Mouse (Mus musculus): Measurements from ENCODE around the gene Clec3b. TPM values are rescaled to one million over a fixed set of nuclear protein-coding genes. Genes with fewer than 3 reads are reported as not detected.

Clec3b gene
- polyA plus RNA-seq, 1 experiment from 2014 or later: not detected

GRCm38 (mm10) chr9:123136953-123137682 is 13.6 kb upstream of the Clec3b start:
- peaks cover 76% of the 10 kb centered on the region for H3K36me3 ChIP-seq (ENCODE audit: control insufficient read depth, insufficient read depth, low read length)
- no peak for ATAC-seq (ENCODE audit: insufficient number of reproducible peaks, insufficient read depth, low FRiP score, low read depth)
- no peaks in the 10 kb centered on the region for H3K9me3 ChIP-seq (ENCODE audit: control insufficient read depth, low read length)
- peaks cover 0 to 9% of the 10 kb centered on the region in 2 experiments; a peak in 1 of 4 replicates for H3K4me1 ChIP-seq (ENCODE audit: control insufficient read depth in 2 of 2, insufficient read depth in 2 of 2, low read length in 2 of 2)
- H3K27me3 ChIP-seq (ENCODE audit: control insufficient read depth, insufficient read depth, low read length): no peaks in the 10 kb centered on the region
- no peak overlapping the region for H3K9ac ChIP-seq (ENCODE audit: low read length)
- H3K4me3 ChIP-seq (ENCODE audit: control insufficient read depth in 1 of 2, insufficient read depth in 1 of 2, low read depth in 1 of 2, low read length in 2 of 2): no peak overlapping the region
- WGBS: 70% methylated on average over 7 of the region's 7 CpGs
- H3K4me2 ChIP-seq (ENCODE audit: low read length): no peak overlapping the region
- no peak overlapping the region for H3K27ac ChIP-seq (replicated peaks in 1 of 2; ENCODE audit: control insufficient read depth in 1 of 2, insufficient read depth in 1 of 2, low read depth in 2 of 2, low read length in 2 of 2)

- peak overlapping the region; percentile 21 to 56 for H3K27ac ChIP-seq (replicated peaks in 1 of 2; ENCODE audit: control insufficient read depth in 1 of 2, insufficient read depth in 1 of 2, low read depth in 2 of 2, low read length in 2 of 2)
- 63% methylated on average over 5 of the region's 5 CpGs for WGBS
- H3K9me3 ChIP-seq (ENCODE audit: control insufficient read depth, low read length): no peaks in the 10 kb centered on the region
- peaks cover 0 to 9% of the 10 kb centered on the region in 2 experiments; a peak in 1 of 4 replicates for H3K4me1 ChIP-seq (ENCODE audit: control insufficient read depth in 2 of 2, insufficient read depth in 2 of 2, low read length in 2 of 2)
- no peak overlapping the region for H3K9ac ChIP-seq (ENCODE audit: low read length)
- H3K4me2 ChIP-seq (ENCODE audit: low read length): no peak overlapping the region
- ATAC-seq (ENCODE audit: insufficient number of reproducible peaks, insufficient read depth, low FRiP score, low read depth): peak; percentile 72
- peaks cover 57% of the 10 kb centered on the region for H3K36me3 ChIP-seq (ENCODE audit: control insufficient read depth, insufficient read depth, low read length)
- no peak overlapping the region for H3K4me3 ChIP-seq (ENCODE audit: control insufficient read depth in 1 of 2, insufficient read depth in 1 of 2, low read depth in 1 of 2, low read length in 2 of 2)
- H3K27me3 ChIP-seq (ENCODE audit: control insufficient read depth, insufficient read depth, low read length): no peaks in the 10 kb centered on the region
Observed at GRCm38 (mm10) chr9:123138891-123139474, 11.8 kb upstream of the Clec3b start.

DNA sequence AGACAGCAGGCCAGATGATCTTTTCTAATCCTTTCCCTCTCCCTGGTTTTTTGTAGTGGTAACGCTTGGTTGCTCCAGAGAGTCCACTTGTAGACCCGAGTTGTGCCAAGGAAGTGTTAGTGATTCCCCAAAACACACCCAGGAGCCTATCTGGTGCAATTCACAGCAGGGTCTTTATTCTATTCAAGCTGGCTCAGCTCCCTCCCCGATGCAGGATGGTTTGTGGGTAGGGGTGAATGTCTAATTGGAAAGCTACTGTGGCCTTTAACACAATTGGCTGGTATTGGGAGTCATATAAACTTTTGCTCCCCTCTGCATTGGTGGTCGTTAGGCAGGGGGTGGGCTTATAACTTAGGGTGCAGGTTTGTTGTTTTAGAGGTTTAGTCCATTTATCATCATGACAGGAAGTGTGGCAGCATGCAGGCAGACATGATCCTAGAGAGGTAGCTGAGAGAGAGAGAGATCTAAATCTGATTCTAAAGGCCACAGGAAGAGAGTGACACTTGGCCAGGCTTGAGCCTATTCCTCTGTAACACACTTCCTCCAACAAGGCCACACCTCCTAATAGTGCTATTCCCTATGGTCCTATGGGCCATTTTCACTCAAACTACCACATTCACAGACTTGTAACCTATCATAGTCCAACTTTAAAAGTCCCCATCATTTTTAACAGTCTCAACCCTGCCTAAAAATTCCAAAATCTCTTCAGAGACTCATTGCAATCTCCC is 10.7 kb upstream of the Clec3b start:
- H3K36me3 ChIP-seq (ENCODE audit: control insufficient read depth, insufficient read depth, low read length): peaks cover 47% of the 10 kb centered on the region
- no peak overlapping the region for H3K9ac ChIP-seq (ENCODE audit: low read length)
- 82% methylated on average over 4 of the region's 4 CpGs for WGBS
- no peak overlapping the region for H3K4me3 ChIP-seq (ENCODE audit: control insufficient read depth in 1 of 2, insufficient read depth in 1 of 2, low read depth in 1 of 2, low read length in 2 of 2)
- no peaks in the 10 kb centered on the region for H3K27me3 ChIP-seq (ENCODE audit: control insufficient read depth, insufficient read depth, low read length)
- H3K4me1 ChIP-seq (ENCODE audit: control insufficient read depth in 2 of 2, insufficient read depth in 2 of 2, low read length in 2 of 2): peaks cover 0 to 9% of the 10 kb centered on the region in 2 experiments; a peak in 1 of 4 replicates
- H3K27ac ChIP-seq (replicated peaks in 1 of 2; ENCODE audit: control insufficient read depth in 1 of 2, insufficient read depth in 1 of 2, low read depth in 2 of 2, low read length in 2 of 2): peak overlapping the region; percentile 20 to 56; a peak in 2 of 4 replicates
- no peak overlapping the region for H3K4me2 ChIP-seq (ENCODE audit: low read length)
- ATAC-seq (ENCODE audit: insufficient number of reproducible peaks, insufficient read depth, low FRiP score, low read depth): no peak
- peaks cover 3% of the 10 kb centered on the region; the same call in 1 of the 2 replicates for H3K9me3 ChIP-seq (ENCODE audit: control insufficient read depth, low read length)

DNA sequence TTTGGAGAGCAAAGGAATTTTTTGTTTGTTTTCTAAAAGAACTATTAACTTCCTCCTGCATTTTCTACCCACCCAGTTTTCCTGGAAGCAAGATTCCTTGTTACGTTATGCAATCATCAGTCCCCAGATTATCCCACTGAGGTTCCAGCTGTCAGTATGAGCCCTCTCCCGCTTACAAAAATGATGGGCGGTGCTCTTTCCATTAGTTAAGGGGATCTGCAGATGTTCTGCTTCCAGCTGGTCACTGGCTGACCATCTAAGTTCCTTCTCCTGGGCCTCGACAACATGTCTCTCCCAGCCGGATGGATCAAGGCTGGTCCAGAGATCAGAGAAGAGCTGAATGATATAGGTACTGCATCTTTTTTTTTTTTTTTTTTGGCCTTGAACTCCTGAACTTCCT is 2.3 kb upstream of the Clec3b start:
- H3K4me3 ChIP-seq (ENCODE audit: control insufficient read depth in 1 of 2, insufficient read depth in 1 of 2, low read depth in 1 of 2, low read length in 2 of 2): no peak overlapping the region
- no peak for ATAC-seq (ENCODE audit: insufficient number of reproducible peaks, insufficient read depth, low FRiP score, low read depth)
- H3K27ac ChIP-seq (replicated peaks in 1 of 2; ENCODE audit: control insufficient read depth in 1 of 2, insufficient read depth in 1 of 2, low read depth in 2 of 2, low read length in 2 of 2): no peak overlapping the region
- whole genome bisulfite sequencing: 73% methylated on average over 5 of the region's 5 CpGs
- H3K36me3 ChIP-seq (ENCODE audit: control insufficient read depth, insufficient read depth, low read length): no peaks in the 10 kb centered on the region
- H3K9ac ChIP-seq (ENCODE audit: low read length): no peak overlapping the region
- peaks cover 10% of the 10 kb centered on the region; the same call in 1 of the 2 replicates for H3K9me3 ChIP-seq (ENCODE audit: control insufficient read depth, low read length)
- no peaks in the 10 kb centered on the region for H3K27me3 ChIP-seq (ENCODE audit: control insufficient read depth, insufficient read depth, low read length)
- no peak overlapping the region for H3K4me2 ChIP-seq (ENCODE audit: low read length)
- no peaks in the 10 kb centered on the region; a peak in 1 of 4 replicates for H3K4me1 ChIP-seq (ENCODE audit: control insufficient read depth in 2 of 2, insufficient read depth in 2 of 2, low read length in 2 of 2)

DNA sequence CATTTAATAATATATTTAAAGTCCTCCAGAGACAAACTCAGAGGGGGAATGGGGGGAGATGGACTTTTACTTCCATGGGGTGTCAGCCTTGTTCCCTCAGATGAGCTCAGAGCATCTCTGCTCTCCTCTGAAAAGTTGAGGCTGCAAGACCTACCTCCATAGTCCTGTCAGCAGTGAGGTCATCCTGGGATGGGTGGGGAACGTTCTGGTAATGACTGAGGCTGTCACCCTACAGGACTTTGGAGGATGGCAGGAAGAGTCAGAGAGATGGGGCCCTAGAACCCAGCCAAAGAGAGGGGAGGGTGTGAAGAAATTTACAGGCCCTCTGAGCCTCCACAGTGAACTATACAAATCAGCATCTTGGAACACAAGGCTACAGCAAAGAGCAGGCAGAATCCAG is 815 bp downstream of the Clec3b start:
- H3K4me3 ChIP-seq (ENCODE audit: control insufficient read depth in 1 of 2, insufficient read depth in 1 of 2, low read depth in 1 of 2, low read length in 2 of 2): no peak overlapping the region
- no peak; the same call in 1 of the 2 replicates for ATAC-seq (ENCODE audit: insufficient number of reproducible peaks, insufficient read depth, low FRiP score, low read depth)
- H3K27ac ChIP-seq (replicated peaks in 1 of 2; ENCODE audit: control insufficient read depth in 1 of 2, insufficient read depth in 1 of 2, low read depth in 2 of 2, low read length in 2 of 2): no peak overlapping the region
- H3K27me3 ChIP-seq (ENCODE audit: control insufficient read depth, insufficient read depth, low read length): no peaks in the 10 kb centered on the region
- no peak overlapping the region for H3K9ac ChIP-seq (ENCODE audit: low read length)
- no peaks in the 10 kb centered on the region for H3K36me3 ChIP-seq (ENCODE audit: control insufficient read depth, insufficient read depth, low read length)
- H3K4me2 ChIP-seq (ENCODE audit: low read length): no peak overlapping the region
- WGBS: 42% methylated on average over 1 of the region's 1 CpGs
- peaks cover 0 to under 1% of the 10 kb centered on the region in 2 experiments; a peak in 1 of 4 replicates for H3K4me1 ChIP-seq (ENCODE audit: control insufficient read depth in 2 of 2, insufficient read depth in 2 of 2, low read length in 2 of 2)
- no peaks in the 10 kb centered on the region for H3K9me3 ChIP-seq (ENCODE audit: control insufficient read depth, low read length)

DNA sequence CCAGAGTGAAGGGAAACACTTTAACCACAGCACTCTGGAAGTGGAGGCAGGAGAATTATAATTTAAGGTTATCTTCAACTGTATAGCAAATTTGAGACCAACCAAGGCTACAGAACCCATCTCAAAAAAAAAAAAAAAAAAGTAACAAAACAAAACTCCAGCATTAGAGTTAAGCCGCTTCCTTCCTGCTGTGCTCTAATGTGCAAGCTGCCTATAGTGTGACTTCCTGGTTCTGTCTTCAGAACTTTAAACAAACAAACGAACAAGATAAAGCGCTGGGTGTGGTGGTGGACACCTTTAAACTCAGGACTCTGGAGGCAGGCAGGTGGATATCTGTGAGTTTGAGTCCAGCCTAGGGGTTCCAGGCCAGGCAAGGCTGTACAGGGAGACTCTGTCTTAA is 1.3 kb downstream of the Clec3b start:
- H3K27me3 ChIP-seq (ENCODE audit: control insufficient read depth, insufficient read depth, low read length): no peaks in the 10 kb centered on the region
- no peak overlapping the region for H3K9ac ChIP-seq (ENCODE audit: low read length)
- WGBS: 52% methylated on average over 3 of the region's 3 CpGs
- no peak overlapping the region for H3K4me3 ChIP-seq (ENCODE audit: control insufficient read depth in 1 of 2, insufficient read depth in 1 of 2, low read depth in 1 of 2, low read length in 2 of 2)
- no peak overlapping the region for H3K27ac ChIP-seq (replicated peaks in 1 of 2; ENCODE audit: control insufficient read depth in 1 of 2, insufficient read depth in 1 of 2, low read depth in 2 of 2, low read length in 2 of 2)
- ATAC-seq (ENCODE audit: insufficient number of reproducible peaks, insufficient read depth, low FRiP score, low read depth): no peak
- H3K9me3 ChIP-seq (ENCODE audit: control insufficient read depth, low read length): no peaks in the 10 kb centered on the region
- H3K36me3 ChIP-seq (ENCODE audit: control insufficient read depth, insufficient read depth, low read length): no peaks in the 10 kb centered on the region
- peaks cover 3 to 5% of the 10 kb centered on the region in 2 experiments; a peak in 1 of 4 replicates for H3K4me1 ChIP-seq (ENCODE audit: control insufficient read depth in 2 of 2, insufficient read depth in 2 of 2, low read length in 2 of 2)
- no peak overlapping the region for H3K4me2 ChIP-seq (ENCODE audit: low read length)

- Histone ChIP-seq H3K9me3 (ENCODE audit: control insufficient read depth, low read length) (no peaks in the 10 kb centered on the region), H3K4me2 (ENCODE audit: low read length) (no peak overlapping the region), H3K4me3 (ENCODE audit: control insufficient read depth in 1 of 2, insufficient read depth in 1 of 2, low read depth in 1 of 2, low read length in 2 of 2) (no peak overlapping the region), H3K9ac (ENCODE audit: low read length) (no peak overlapping the region), H3K27me3 (ENCODE audit: control insufficient read depth, insufficient read depth, low read length) (no peaks in the 10 kb centered on the region), H3K4me1 (ENCODE audit: control insufficient read depth in 2 of 2, insufficient read depth in 2 of 2, low read length in 2 of 2) (peaks cover 3 to 5% of the 10 kb centered on the region in 2 experiments; a peak in 1 of 4 replicates), H3K27ac (replicated peaks in 1 of 2; ENCODE audit: control insufficient read depth in 1 of 2, insufficient read depth in 1 of 2, low read depth in 2 of 2, low read length in 2 of 2) (no peak overlapping the region), H3K36me3 (ENCODE audit: control insufficient read depth, insufficient read depth, low read length) (no peaks in the 10 kb centered on the region)
- no peak for ATAC-seq (ENCODE audit: insufficient number of reproducible peaks, insufficient read depth, low FRiP score, low read depth)
- WGBS: 88% methylated on average over 2 of the region's 2 CpGs
Observed at GRCm38 (mm10) chr9:123153121-123153520, 2.4 kb downstream of the Clec3b start.

All from heart, embryonic 14.5 days (tissue).